Mouse (Mus musculus): ENCODE measurements at regions not wholly inside any gene's neighbourhood (a gene's known extent, or its start where the extent isn't known, plus 50 kb on each side); places are given as distances from the start of the nearest gene placed in this dataset.

- no peak for DNase-seq (ENCODE audit: low spot score)
Observed at GRCm38 (mm10) chr13:48094275-48095035, 166.6 kb upstream of the Id4 start.

DNA sequence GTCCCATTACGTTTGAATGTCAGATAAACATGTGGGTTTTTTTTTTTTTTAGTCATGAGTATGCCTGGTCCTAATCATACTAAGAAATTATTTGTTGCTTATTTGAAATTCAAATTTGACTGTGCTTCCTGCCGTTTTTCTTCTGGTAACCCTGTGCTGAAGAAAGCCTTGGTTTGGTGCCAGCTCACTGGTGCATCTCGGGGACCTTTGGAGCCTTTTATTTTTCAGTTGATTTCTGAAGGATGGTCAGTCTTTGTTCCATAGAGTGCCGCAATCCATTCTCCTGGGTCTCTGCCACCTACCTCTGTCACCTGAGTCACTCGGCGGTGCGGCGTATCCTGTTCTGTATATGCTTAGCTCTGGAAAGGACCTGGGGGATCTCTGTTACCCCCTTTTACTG, 158.9 kb upstream of the Id4 start:
- DNase-seq (ENCODE audit: low spot score), result no peak

DNA sequence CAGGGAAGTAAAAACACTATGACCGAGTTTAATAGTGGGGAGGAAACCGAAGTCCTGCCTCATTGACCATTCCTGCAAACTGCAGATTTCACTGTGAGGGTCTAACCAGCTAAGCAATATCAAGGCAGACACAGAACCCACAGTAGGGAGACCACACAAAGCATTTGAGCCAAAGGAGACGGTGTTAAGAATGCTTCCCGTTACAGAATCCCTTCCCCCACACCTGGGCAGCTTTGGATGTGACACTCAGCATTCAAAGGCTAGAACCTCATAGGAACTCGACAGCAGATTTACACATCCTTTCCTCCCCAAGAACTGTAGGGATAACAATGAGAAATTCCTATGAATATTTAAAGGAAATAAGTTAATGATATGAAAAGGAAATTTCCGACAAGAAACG, 158.5 kb upstream of the Id4 start:
- DNase-seq (ENCODE audit: low spot score), result no peak

- no peak for DNase-seq (ENCODE audit: low spot score)
Observed at GRCm38 (mm10) chr13:48104766-48105165, 156.3 kb upstream of the Id4 start.

DNA sequence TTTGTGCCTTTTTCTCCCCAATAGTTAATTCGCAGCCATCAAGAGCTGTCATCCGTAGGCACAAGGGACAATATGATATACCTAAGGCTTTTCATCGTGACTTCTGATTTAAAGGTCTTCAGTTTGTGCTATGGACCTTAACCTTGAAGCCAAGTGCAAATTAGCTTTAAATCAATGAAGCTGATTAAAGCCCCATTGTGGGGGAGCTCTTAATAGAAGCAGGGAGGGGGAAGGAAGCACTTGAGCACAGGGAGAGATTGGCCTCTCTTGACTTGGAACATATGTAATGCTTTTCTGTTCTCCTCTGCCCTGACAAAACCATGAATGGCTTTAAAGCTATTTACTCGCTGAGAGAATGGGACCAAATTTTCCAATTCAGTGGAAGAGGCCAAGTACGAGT, 154.1 kb upstream of the Id4 start:
- no peak for DNase-seq (ENCODE audit: low spot score)

GRCm38 (mm10) chr13:48115890-48116289, 145.1 kb upstream of the Id4 start:
- no peak for DNase-seq (ENCODE audit: low spot score)

GRCm38 (mm10) chr13:48126582-48126981, 134.4 kb upstream of the Id4 start:
- DNase-seq (ENCODE audit: low spot score), result no peak

- DNase-seq (ENCODE audit: low spot score), result peak; percentile 75
Observed at GRCm38 (mm10) chr13:48130724-48131123, 130.3 kb upstream of the Id4 start.

DNA sequence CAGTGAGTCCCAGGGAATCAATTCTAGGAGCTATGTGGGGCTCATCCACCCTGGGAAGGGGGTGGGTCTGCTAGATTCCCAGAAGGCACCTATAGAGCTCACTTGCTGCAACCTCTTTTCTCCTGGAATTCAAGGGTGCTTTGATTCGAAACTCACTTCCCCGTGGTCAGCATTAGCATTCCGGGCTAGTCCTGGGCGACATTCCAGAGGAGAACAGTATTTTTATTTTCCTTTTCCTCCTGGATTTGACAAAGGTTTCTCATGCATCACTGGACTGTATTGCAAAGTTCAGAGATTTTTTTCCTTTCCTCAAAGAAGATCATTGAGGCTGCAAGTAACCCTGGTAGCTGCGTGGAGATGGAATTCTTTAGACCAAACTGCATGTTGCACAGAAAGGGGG, 129.3 kb upstream of the Id4 start:
- DNase-seq (ENCODE audit: low spot score), result no peak

DNA sequence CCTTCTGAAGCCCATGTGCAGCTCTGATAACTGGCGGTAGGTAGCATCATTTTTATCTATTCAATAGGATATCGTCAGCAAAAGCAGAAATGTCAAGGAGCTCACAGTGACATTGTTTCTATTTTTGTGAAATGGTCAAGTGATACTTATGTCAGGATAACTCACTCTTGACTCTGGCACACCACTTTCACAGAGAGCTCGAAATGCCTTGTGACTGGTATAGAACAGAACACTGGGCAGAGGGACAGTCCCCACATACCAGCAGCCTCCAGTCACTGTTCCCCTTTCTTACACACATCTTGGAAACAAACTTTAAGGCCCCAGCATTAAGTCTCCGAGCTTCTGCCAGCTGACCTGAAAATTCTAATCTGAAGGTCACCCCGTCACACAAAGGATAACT, 115.1 kb upstream of the Id4 start:
- no peak for DNase-seq (ENCODE audit: low spot score)

- DNase-seq (ENCODE audit: low spot score), result no peak
Observed at GRCm38 (mm10) chr13:48147061-48147460, 114.0 kb upstream of the Id4 start.

DNA sequence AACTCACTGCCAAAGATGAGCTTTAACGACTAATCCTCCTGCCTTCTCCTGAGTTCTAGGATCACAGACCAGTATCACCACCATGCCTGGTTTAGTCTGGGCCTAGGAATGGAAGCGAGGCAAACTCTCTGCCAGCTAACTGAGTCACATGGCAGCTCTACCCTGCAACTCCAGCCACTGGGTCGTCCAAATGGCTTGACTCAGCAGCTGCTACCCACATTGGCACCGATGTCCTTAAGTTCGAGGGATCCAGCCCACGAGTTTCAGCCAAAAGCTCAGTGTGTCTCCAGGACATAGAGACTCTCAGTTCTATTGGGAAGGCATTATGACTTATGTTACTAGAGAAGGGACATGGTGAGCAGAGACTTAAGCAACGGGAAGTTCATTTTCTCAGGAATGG, 107.8 kb upstream of the Id4 start:
- DNase-seq (ENCODE audit: low spot score), result no peak

- no peak for DNase-seq (ENCODE audit: low spot score)
Observed at GRCm38 (mm10) chr13:48153684-48154413, 107.2 kb upstream of the Id4 start.

DNA sequence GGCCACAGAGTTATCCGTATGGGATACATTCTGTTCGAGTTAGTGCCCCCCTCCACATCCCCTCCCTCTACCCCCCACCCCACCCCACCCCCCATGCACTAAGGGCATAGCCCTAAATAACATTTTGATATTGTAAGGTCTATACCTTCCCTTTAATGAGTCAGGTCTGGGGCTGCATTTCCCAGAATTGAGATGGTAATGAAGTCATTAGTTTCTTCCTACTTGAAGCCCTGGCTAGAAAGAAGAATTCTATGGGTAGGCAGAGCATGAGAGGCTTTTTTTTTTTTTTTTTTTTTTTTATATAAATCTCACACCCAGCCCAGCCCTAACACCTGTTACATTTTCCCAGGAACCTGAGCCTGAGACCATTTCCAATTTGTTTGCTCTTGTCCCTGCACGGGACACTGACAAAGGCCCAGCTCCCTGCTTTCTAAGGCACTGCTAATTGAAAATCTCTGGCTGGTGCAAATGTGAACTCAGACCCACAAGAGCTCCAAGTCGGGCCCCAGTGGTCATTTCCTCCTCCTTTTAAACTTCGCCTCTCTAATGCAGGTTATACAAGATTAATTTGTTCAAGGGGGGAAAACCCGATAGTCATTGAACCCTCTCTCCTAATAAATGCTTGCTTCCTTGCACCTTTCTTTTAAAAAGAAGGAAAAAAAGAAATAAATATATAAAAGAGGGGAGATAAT, 106.5 kb upstream of the Id4 start:
- DNase-seq (ENCODE audit: low spot score), result no peak

- DNase-seq (ENCODE audit: low spot score), result no peak
Observed at GRCm38 (mm10) chr13:48159020-48159910, 101.8 kb upstream of the Id4 start.

DNA sequence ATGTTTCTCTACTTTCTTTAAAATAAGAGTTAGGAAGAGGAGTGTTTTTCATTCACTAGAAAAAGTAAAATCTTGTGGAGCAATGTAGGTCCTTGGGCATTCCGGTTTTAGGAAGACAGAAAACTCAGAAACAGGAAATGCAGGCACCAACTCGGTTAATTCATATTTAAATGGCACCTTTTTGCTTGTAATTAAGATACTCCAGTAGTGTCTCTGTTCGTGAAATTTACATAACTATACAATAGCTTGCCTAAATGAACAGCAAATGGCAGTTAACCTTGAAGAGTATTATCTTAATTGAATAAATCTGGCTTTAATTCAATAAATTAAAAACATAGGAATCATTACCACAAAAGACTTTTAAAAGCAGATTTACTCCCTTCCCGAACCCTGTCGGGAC, 100.9 kb upstream of the Id4 start:
- no peak for DNase-seq (ENCODE audit: low spot score)

DNA sequence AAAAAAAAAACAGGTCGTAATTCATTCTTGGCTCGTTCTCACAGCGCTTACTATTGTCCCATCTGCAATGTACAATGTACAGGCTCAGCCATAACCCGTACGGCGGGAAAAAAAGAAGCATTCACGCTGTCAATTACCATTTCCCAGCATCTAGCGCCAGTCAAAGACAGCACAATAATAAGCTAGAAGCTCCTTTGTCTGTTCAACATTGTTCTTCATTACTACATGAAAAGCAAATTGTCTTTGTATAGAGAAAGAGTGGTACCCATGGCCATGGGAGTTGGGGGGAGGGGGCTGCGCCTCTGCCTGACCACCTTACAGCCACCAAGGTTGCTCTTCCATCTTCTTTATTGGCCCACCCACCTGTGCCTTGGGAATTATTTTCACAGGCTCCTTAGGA, 99.7 kb upstream of the Id4 start:
- DNase-seq (ENCODE audit: low spot score), result no peak

DNA sequence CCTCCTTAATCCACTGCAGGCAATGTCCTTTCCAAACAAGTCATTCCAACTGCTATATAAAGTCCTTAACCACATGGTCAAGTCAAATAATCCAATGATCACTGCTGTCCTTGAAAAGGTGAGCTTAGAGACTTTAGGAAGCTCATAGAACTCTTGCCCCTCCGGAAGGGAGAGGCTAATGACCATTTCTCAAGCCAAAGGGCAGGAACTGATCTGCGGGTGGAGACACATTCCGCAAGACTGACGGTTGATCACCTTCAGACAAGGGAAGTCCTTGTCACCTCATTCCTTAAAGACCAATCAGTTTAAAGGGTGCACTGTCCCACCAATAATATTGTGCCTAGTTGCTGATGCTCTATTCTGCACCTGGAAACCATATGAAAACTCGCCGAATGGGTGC, 96.4 kb upstream of the Id4 start:
- no peak for DNase-seq (ENCODE audit: low spot score)

DNA sequence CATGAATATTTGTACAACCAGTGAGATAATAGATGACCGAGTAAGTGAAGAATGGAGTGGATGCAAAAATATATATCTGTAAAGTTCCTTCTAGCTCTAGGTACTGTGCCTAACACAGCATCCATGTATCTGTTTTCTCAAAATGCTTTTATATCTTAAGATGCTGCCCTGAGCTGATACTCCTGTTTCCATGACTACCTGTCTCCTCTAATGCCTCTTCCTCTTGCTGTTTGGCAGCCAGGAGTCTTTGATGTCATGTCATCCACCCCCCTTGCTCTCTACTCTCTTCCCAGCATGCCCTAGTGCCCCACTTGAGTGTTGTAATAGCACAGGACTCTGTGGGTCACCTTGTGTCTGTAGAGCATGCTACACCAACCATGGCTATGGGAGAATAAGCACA, 95.2 kb upstream of the Id4 start:
- DNase-seq (ENCODE audit: low spot score), result no peak

GRCm38 (mm10) chr13:48167976-48168375, 93.1 kb upstream of the Id4 start:
- no peak for DNase-seq (ENCODE audit: low spot score)

DNA sequence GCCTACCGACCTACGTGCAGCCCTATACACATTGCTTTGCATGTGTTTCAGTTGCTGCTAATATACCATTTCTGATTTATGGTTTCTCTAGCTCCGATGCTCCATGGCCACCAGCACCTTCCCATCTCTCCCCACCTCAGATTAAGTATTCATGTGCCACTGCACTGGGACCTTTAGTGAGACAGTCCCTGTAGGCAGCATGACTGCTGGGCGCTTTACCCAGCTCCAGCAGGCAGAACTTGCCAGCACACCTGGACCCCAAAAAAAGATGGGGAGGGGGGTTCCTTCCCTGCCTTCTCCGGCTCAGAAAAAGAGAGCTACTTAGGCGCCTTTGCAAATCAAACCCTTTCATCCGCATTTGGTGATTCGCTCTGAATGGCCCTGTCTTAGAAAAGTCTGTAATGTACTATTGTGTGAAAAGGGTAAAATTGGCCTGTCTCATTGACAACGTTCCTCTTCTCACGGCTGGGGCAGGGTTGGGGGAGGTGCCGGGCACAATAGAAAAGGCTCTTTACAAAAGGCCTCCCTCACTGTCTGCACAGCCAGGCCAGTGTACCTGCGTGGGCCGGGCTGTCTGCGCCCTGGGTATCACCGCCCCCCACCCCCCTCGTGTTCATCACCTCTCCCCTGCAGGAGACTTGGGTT, 89.6 kb upstream of the Id4 start:
- no peak for DNase-seq (ENCODE audit: low spot score)

- no peak for DNase-seq (ENCODE audit: low spot score)
Observed at GRCm38 (mm10) chr13:48171994-48172393, 89.0 kb upstream of the Id4 start.

Measured in testis, postnatal 10 days (tissue).